Mouse (Mus musculus) lung, adult 2 months (tissue): Measurements from ENCODE around the gene Ptprcap.

Source experiments
- CTCF ChIP-seq: fragments of 200-500 bp; IDR thresholded peaks from 2 replicates; pipeline ENCODE4 v1.5.1; 2011; ENCODE audit warnings: mild to moderate bottlenecking, low read length, control low read depth; ENCODE audit not compliant: insufficient read depth
- POLR2A ChIP-seq: fragments of 200-500 bp; IDR thresholded peaks from 2 replicates; pipeline ENCODE4 v1.6.1; 2011; ENCODE audit warnings: low read depth, mild to moderate bottlenecking, control low read depth, low read length, borderline replicate concordance; ENCODE audit errors: extremely low read depth

DNA sequence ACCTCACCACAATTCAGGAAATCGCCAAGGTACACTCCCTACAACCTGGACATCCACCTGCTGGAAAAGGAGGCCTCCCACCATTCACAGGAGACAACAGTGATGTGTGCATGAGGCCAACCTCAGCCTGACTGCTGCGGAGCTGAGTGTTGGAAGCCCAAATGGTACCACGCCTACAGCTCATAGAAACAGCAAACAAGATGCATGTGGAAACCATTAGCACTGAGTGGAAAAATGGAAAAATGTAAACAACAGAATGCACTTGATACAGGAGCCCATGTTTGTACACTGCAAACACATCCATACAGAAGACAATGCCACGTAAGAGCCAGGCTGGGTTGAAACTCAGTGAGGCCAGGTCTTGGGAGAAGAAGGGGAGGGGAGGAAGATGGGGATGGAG, 29.0 kb upstream of the Ptprcap start:
- TF ChIP-seq CTCF (no peak), POLR2A (no peak)
